Mouse (Mus musculus) myocyte (in vitro differentiated cells): ENCODE measurements around the gene Trpm6. TPM values are rescaled to one million over a fixed set of nuclear protein-coding genes. Genes with fewer than 3 reads are reported as not detected.

Experiments used
- H3K27me3 ChIP-seq: one replicate; pipeline ENCODE4 v1.6.1; 2011; ENCODE audit not compliant: control insufficient read depth, insufficient read depth, insufficient read length
- H3K36me3 ChIP-seq: one replicate; pipeline ENCODE4 v1.6.1; 2011; ENCODE audit not compliant: control insufficient read depth, insufficient read depth
- H3K4me2 ChIP-seq: one replicate; pipeline ENCODE4 v1.6.1; 2011; ENCODE audit warnings: low read depth, control low read depth
- H3K4me3 ChIP-seq: one replicate; pipeline ENCODE4 v1.5.1; 2011; ENCODE audit warnings: mild to moderate bottlenecking, control low read depth, moderate library complexity
- H3K79me2 ChIP-seq: one replicate; pipeline ENCODE4 v1.6.1; 2011; ENCODE audit not compliant: control insufficient read depth, insufficient read depth
- H3ac ChIP-seq: one replicate; pipeline ENCODE4 v1.6.1; 2011; ENCODE audit not compliant: control insufficient read depth, insufficient read length
- CEBPB ChIP-seq: IDR thresholded peaks from 2 replicates; pipeline ENCODE4 v1.6.1; 2011; ENCODE audit warnings: mild to moderate bottlenecking, moderate library complexity; ENCODE audit not compliant: poor library complexity, insufficient read depth, severe bottlenecking
- E2F4 ChIP-seq: IDR thresholded peaks from one replicate; pipeline ENCODE4 v1.6.1; 2011; ENCODE audit warnings: mild to moderate bottlenecking, control low read depth, moderate library complexity; ENCODE audit not compliant: insufficient read depth
- MAX ChIP-seq: IDR thresholded peaks from one replicate; pipeline ENCODE4 v1.6.1; 2011; ENCODE audit warnings: low read depth, mild to moderate bottlenecking, control low read depth
- MYOD1 ChIP-seq, 3 experiments: IDR thresholded peaks; one replicate each; pipeline ENCODE4 v1.6.1; 2011; ENCODE audit warnings: control low read depth in 2 of 3, low read depth in 2 of 3, mild to moderate bottlenecking in 2 of 3, moderate library complexity in 1 of 3; ENCODE audit not compliant: insufficient read length in 2 of 3, control insufficient read depth in 1 of 3
- MYOG ChIP-seq, 3 experiments: IDR thresholded peaks; one replicate each; pipeline ENCODE4 v1.6.1; 2011; ENCODE audit warnings: control low read depth in 2 of 3, low read depth in 2 of 3, mild to moderate bottlenecking in 2 of 3; ENCODE audit not compliant: insufficient read length in 2 of 3, control insufficient read depth in 1 of 3, insufficient read depth in 1 of 3
- POLR2A ChIP-seq: IDR thresholded peaks from one replicate; pipeline ENCODE4 v1.6.1; 2011; ENCODE audit warnings: low read depth, mild to moderate bottlenecking, control low read depth, moderate library complexity; ENCODE audit not compliant: insufficient read length
- POLR2AphosphoS2 ChIP-seq: IDR thresholded peaks from one replicate; pipeline ENCODE4 v1.6.1; 2011; ENCODE audit warnings: low read depth, control low read depth; ENCODE audit not compliant: insufficient read length
- REST ChIP-seq: IDR thresholded peaks from one replicate; pipeline ENCODE4 v1.6.1; 2011; ENCODE audit warnings: mild to moderate bottlenecking, control low read depth, moderate library complexity; ENCODE audit not compliant: insufficient read depth, insufficient read length
- SRF ChIP-seq: IDR thresholded peaks from one replicate; pipeline ENCODE4 v1.6.1; 2011; ENCODE audit warnings: low read depth; ENCODE audit not compliant: control insufficient read depth, insufficient read length
- TCF12 ChIP-seq: IDR thresholded peaks from one replicate; pipeline ENCODE4 v1.6.1; 2011; ENCODE audit warnings: mild to moderate bottlenecking, control low read depth; ENCODE audit not compliant: poor library complexity, insufficient read depth, severe bottlenecking
- TCF3 ChIP-seq: IDR thresholded peaks from one replicate; pipeline ENCODE4 v1.6.1; 2011; ENCODE audit warnings: low read depth, control low read depth; ENCODE audit not compliant: insufficient read length
- USF1 ChIP-seq: IDR thresholded peaks from one replicate; pipeline ENCODE4 v1.6.1; 2011; ENCODE audit warnings: low read depth, mild to moderate bottlenecking, control low read depth, moderate library complexity
- polyA plus RNA-seq: library from polyadenylated mRNA; unstranded; fragments of >200 nt; fragmentation: generic; extraction: Trizol; gene quantifications from one replicate; pipeline ENCODE4 v1.2.1, GENCODE M21; 2012; ENCODE audit warnings: missing spikeins

Gene Trpm6
- polyA plus RNA-seq, 1 experiment = 0.08 TPM

DNA sequence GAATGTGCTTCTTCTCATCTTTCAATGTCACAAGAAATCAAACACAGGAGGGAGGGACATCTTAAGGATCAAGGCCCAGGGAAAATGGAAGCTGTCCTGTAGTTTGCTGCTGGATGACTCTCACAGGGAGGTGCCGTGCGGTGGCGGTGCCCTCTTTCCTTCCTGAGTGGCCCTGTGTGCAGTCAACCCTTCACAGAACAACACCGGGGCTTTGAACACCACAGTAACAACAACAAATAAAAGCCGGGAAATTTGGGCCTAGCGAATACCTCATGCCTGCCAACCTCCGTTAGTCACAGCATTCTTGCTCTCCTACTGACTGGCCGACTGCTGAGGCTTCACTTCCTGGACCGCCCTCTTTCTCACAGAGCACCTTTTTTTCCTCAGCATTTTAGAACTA, 9.1 kb downstream of the Trpm6 start:
- Histone ChIP-seq H3K36me3 (no peaks in the 10 kb centered on the region), H3K79me2 (no peaks in the 10 kb centered on the region), H3K4me2 (peak overlapping the region; percentile 67), H3K27me3 (no peaks in the 10 kb centered on the region), H3ac (no peak overlapping the region), H3K4me3 (no peak overlapping the region)
- TF ChIP-seq MYOG (IDR thresholded peaks at IDR 0.05; ENCODE audit: control insufficient read depth in 1 of 3, insufficient read depth in 1 of 3, insufficient read length in 2 of 3, low read depth in 2 of 3) (no peak), USF1 (no peak)

- Histone ChIP-seq H3ac (no peak overlapping the region), H3K4me2 (peak overlapping the region; percentile 53), H3K4me3 (no peak overlapping the region), H3K79me2 (no peaks in the 10 kb centered on the region), H3K27me3 (no peaks in the 10 kb centered on the region), H3K36me3 (no peaks in the 10 kb centered on the region)
- TF ChIP-seq POLR2AphosphoS2 (no peak), E2F4 (no peak)
These were observed 16.6 kb downstream of the Trpm6 start for GRCm38 (mm10) chr19:18766399-18766798.

DNA sequence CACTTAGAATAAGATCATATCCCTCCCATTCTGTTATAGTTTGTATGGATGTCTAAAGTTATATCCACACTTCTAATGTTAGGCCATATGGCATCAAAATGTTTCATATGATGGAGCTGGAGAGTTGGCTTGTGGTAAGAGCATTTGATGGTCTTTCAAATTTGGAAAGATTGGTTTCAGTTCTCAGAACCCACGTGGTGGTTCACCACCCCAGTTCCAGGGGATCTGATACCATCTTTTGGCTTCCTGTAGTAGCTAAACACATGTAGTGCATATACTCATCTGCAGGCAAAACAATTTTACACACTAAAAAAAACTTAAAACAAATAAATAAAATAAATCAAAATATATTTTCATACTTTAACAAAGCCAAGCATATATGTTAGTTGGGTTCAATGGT, 21.3 kb downstream of the Trpm6 start:
- H3K4me2 ChIP-seq = no peak overlapping the region
- H3ac ChIP-seq = no peak overlapping the region
- TF ChIP-seq TCF3 = no peak
- no peak for TF ChIP-seq REST
- no peak for TF ChIP-seq CEBPB
- no peak for TF ChIP-seq TCF12
- no peak for TF ChIP-seq MYOG (IDR thresholded peaks at IDR 0.05; ENCODE audit: control insufficient read depth in 1 of 3, insufficient read depth in 1 of 3, insufficient read length in 2 of 3, low read depth in 2 of 3)
- TF ChIP-seq POLR2A = no peak
- no peak for TF ChIP-seq MAX
- no peak for TF ChIP-seq MYOD1 (IDR thresholded peaks at IDR 0.05; ENCODE audit: control insufficient read depth in 1 of 3, insufficient read length in 2 of 3, low read depth in 2 of 3)
- TF ChIP-seq USF1 = no peak
- no peak overlapping the region for H3K4me3 ChIP-seq
- H3K79me2 ChIP-seq = no peaks in the 10 kb centered on the region
- H3K36me3 ChIP-seq = no peaks in the 10 kb centered on the region
- no peaks in the 10 kb centered on the region for H3K27me3 ChIP-seq

GRCm38 (mm10) chr19:18771561-18771960, 21.8 kb downstream of the Trpm6 start:
- Histone ChIP-seq H3K4me3 (no peak overlapping the region), H3K4me2 (no peak overlapping the region), H3K27me3 (no peaks in the 10 kb centered on the region), H3ac (no peak overlapping the region), H3K36me3 (no peaks in the 10 kb centered on the region), H3K79me2 (no peaks in the 10 kb centered on the region)
- no peak for TF ChIP-seq CEBPB
- no peak for TF ChIP-seq USF1
- no peak for TF ChIP-seq SRF
- TF ChIP-seq REST = no peak
- no peak for TF ChIP-seq MAX
- no peak for TF ChIP-seq POLR2AphosphoS2
- TF ChIP-seq MYOG (IDR thresholded peaks at IDR 0.05; ENCODE audit: control insufficient read depth in 1 of 3, insufficient read depth in 1 of 3, insufficient read length in 2 of 3, low read depth in 2 of 3) = no peak
- no peak for TF ChIP-seq POLR2A
- TF ChIP-seq MYOD1 (IDR thresholded peaks at IDR 0.05; ENCODE audit: control insufficient read depth in 1 of 3, insufficient read length in 2 of 3, low read depth in 2 of 3) = no peak
- TF ChIP-seq E2F4 = no peak
- no peak for TF ChIP-seq TCF3
- no peak for TF ChIP-seq TCF12

- H3K27me3 ChIP-seq = no peaks in the 10 kb centered on the region
- H3K36me3 ChIP-seq = no peaks in the 10 kb centered on the region
- no peak overlapping the region for H3ac ChIP-seq
- TF ChIP-seq TCF12 = no peak
- no peak for TF ChIP-seq USF1
- TF ChIP-seq POLR2AphosphoS2 = no peak
- no peak for TF ChIP-seq MAX
- no peak for TF ChIP-seq CEBPB
- TF ChIP-seq TCF3 = no peak
- TF ChIP-seq E2F4 = no peak
- TF ChIP-seq MYOD1 (IDR thresholded peaks at IDR 0.05; ENCODE audit: control insufficient read depth in 1 of 3, insufficient read length in 2 of 3, low read depth in 2 of 3) = no peak
- no peak for TF ChIP-seq MYOG (IDR thresholded peaks at IDR 0.05; ENCODE audit: control insufficient read depth in 1 of 3, insufficient read depth in 1 of 3, insufficient read length in 2 of 3, low read depth in 2 of 3)
- TF ChIP-seq SRF = no peak
- no peak for TF ChIP-seq POLR2A
- no peak for TF ChIP-seq REST
- no peak overlapping the region for H3K4me3 ChIP-seq
- no peak overlapping the region for H3K4me2 ChIP-seq
- no peaks in the 10 kb centered on the region for H3K79me2 ChIP-seq
These were observed 23.2 kb downstream of the Trpm6 start for GRCm38 (mm10) chr19:18772888-18773488.
